Mouse (Mus musculus) intestine, postnatal 0 days (tissue): ENCODE measurements at regions not wholly inside any gene's neighbourhood (a gene's known extent, or its start where the extent isn't known, plus 50 kb on each side); places are given as distances from the start of the nearest gene placed in this dataset.

ENCODE experiments used
- ATAC-seq: fragments of 200-750 bp; cut with Nextera tagmentation; 2 replicates; pipeline ENCODE4 v1.8.0; 2017; ENCODE audit warnings: mild to moderate bottlenecking, moderate TSS enrichment, moderate library complexity
- H3K27ac ChIP-seq: fragments of 300-500 bp; sonication (generic); 2 replicates; pipeline ENCODE4 v1.5.1; 2014; ENCODE audit warnings: mild to moderate bottlenecking, low read depth, low read length, moderate library complexity
- H3K27me3 ChIP-seq: fragments of 300-500 bp; sonication (generic); replicated peaks from 2 replicates; pipeline ENCODE4 v1.6.1; 2014; ENCODE audit warnings: low read length, mixed read lengths; ENCODE audit not compliant: control insufficient read depth, insufficient read depth
- H3K36me3 ChIP-seq: fragments of 300-500 bp; sonication (generic); 2 replicates; pipeline ENCODE4 v1.6.1; 2014; ENCODE audit warnings: mild to moderate bottlenecking, moderate library complexity; ENCODE audit not compliant: control insufficient read depth, insufficient read depth
- H3K4me1 ChIP-seq: fragments of 300-500 bp; sonication (generic); replicated peaks from 2 replicates; pipeline ENCODE4 v1.6.1; 2014; ENCODE audit warnings: antibody characterized with exemption, low read length, mixed read lengths; ENCODE audit not compliant: control insufficient read depth, insufficient read depth
- H3K4me2 ChIP-seq: fragments of 300-500 bp; sonication (generic); replicated peaks from 2 replicates; pipeline ENCODE4 v1.6.1; 2014; ENCODE audit warnings: low read depth, mild to moderate bottlenecking, moderate library complexity
- H3K4me3 ChIP-seq: fragments of 300-500 bp; sonication (generic); 2 replicates; pipeline ENCODE4 v1.5.1; 2014; ENCODE audit warnings: low read depth, low read length
- H3K9ac ChIP-seq: fragments of 300-500 bp; sonication (generic); 2 replicates; pipeline ENCODE4 v1.6.1; 2014; ENCODE audit warnings: mild to moderate bottlenecking, low read depth, low read length
- H3K9me3 ChIP-seq: fragments of 300-500 bp; sonication (generic); 2 replicates; pipeline ENCODE4 v1.6.1; 2016; ENCODE audit warnings: mixed run types; ENCODE audit not compliant: control insufficient read depth
- CTCF ChIP-seq: sonication (generic); IDR thresholded peaks from 2 replicates; pipeline ENCODE4 v1.5.1; 2016; ENCODE audit warnings: low read depth, mild to moderate bottlenecking, control low read depth, antibody characterized with exemption, moderate library complexity
- WGBS: fragments of 180-500 bp; shearing (Covaris S2); extraction: QIAGEN DNeasy Blood & Tissue Kit; methylation state at CpG from one replicate; pipeline ENCODE4 v1.1.7; 2014; 5-methylcytosine and 5-hydroxymethylcytosine counted together

- 30% methylated on average over 9 of the region's 9 CpGs for WGBS
- Histone ChIP-seq H3K27me3 (no peaks in the 10 kb centered on the region), H3K9ac (no peak overlapping the region), H3K27ac (no peak overlapping the region), H3K36me3 (no peaks in the 10 kb centered on the region), H3K4me3 (no peak overlapping the region), H3K4me2 (no peak overlapping the region), H3K9me3 (no peaks in the 10 kb centered on the region), H3K4me1 (no peaks in the 10 kb centered on the region)
- no peak for ATAC-seq
- TF ChIP-seq CTCF: no peak
Measured at GRCm38 (mm10) chr2:61454729-61455128, 123.7 kb upstream of the Tank start.

DNA sequence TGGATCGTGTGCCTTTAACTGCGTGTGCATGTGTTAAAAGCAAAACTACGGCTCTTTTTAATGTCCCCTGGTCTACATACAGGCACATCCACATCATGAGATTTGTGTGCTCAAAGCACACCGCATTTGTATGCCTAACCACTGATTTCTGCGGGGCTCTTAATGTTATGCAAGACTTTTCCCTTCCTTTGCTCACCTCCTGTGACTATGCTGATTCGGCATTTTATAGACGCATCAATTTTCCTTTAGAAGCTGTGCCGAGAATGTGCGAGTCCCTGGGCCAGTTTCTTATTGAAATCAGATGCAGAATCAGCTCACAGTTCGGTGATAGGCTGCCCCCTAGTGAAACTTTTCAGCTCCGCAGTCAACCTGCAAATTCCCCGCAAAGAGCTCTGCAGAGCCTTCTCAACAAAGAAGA is 124.1 kb upstream of the Tank start:
- no peak overlapping the region for H3K27ac ChIP-seq
- no peaks in the 10 kb centered on the region for H3K4me1 ChIP-seq
- no peaks in the 10 kb centered on the region for H3K36me3 ChIP-seq
- H3K27me3 ChIP-seq: no peaks in the 10 kb centered on the region
- WGBS: 5% methylated on average over 12 of the region's 12 CpGs
- H3K4me2 ChIP-seq: peak overlapping the region; percentile 48
- ATAC-seq: no peak
- H3K4me3 ChIP-seq: peak overlapping the region; percentile 21
- H3K9me3 ChIP-seq: no peaks in the 10 kb centered on the region
- peak; percentile 91 for TF ChIP-seq CTCF
- H3K9ac ChIP-seq: no peak overlapping the region

GRCm38 (mm10) chr2:61453490-61454281 is 124.7 kb upstream of the Tank start:
- ATAC-seq: no peak
- Histone ChIP-seq H3K27ac (no peak overlapping the region), H3K4me1 (no peaks in the 10 kb centered on the region), H3K27me3 (no peaks in the 10 kb centered on the region), H3K9me3 (no peaks in the 10 kb centered on the region), H3K36me3 (no peaks in the 10 kb centered on the region), H3K4me3 (peak overlapping the region; percentile 21), H3K9ac (no peak overlapping the region), H3K4me2 (peak overlapping the region; percentile 48)
- WGBS: 59% methylated on average over 14 of the region's 14 CpGs
- no peak for TF ChIP-seq CTCF

DNA sequence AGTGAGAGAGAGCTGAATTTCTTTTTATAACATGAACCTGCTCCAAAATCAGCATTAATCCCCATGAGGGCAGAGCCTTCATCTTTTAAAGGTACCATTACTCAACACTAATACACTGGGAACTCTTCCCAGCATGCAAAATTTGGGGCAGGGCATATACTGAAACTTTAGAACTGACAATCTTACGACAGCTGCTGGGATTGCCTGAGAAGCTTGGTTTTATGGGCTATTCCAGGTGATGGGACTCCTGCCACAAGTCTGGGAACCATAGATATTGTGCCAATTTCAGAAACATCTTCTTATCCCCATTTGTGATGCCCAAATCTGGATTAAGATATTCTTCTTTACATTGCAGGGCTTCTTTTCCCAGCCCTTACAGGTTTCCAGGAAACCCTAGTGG is 125.8 kb upstream of the Tank start:
- WGBS: 94% methylated on average over 1 of the region's 1 CpGs
- Histone ChIP-seq H3K9ac (no peak overlapping the region), H3K9me3 (no peaks in the 10 kb centered on the region), H3K4me3 (no peak overlapping the region), H3K4me2 (no peak overlapping the region), H3K4me1 (no peaks in the 10 kb centered on the region), H3K27ac (no peak overlapping the region), H3K27me3 (no peaks in the 10 kb centered on the region), H3K36me3 (no peaks in the 10 kb centered on the region)
- no peak for TF ChIP-seq CTCF
- no peak for ATAC-seq

GRCm38 (mm10) chr2:61450731-61451130 is 127.7 kb upstream of the Tank start:
- H3K27me3 ChIP-seq: no peaks in the 10 kb centered on the region

DNA sequence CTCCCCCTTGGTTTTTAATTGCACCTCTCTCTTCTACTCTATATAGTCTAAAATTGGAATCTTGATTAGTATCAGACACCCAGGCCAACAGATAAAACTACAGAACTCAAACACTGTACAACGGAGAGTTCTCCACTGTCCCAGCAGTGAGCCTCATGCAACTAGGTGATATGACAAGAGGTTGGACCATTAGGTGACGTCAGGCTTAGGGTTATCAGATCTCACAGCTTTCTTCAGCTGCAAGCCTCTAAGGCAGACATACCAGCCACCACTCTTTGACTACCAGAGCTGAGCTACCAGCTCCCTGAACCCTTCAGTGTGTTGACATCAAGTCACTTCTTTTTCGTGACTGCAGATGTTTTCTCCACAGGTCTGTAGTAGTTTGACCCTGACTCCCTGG is 141.8 kb upstream of the Tank start:
- WGBS: 76% methylated on average over 3 of the region's 3 CpGs
- no peak for ATAC-seq

More at GRCm38 (mm10) chr2:61450731-61451130, 127.7 kb upstream of the Tank start:
- H3K4me2 ChIP-seq: no peak overlapping the region
- H3K36me3 ChIP-seq: no peaks in the 10 kb centered on the region
- H3K4me1 ChIP-seq: no peaks in the 10 kb centered on the region
- 68% methylated on average over 3 of the region's 3 CpGs for WGBS
- TF ChIP-seq CTCF: no peak
- no peaks in the 10 kb centered on the region for H3K9me3 ChIP-seq
- H3K4me3 ChIP-seq: no peak overlapping the region
- ATAC-seq: no peak
- H3K9ac ChIP-seq: no peak overlapping the region
- H3K27ac ChIP-seq: no peak overlapping the region

More for the DNA sequence above, 141.8 kb upstream of the Tank start:
- Histone ChIP-seq H3K4me2 (no peak overlapping the region), H3K9ac (no peak overlapping the region), H3K9me3 (no peaks in the 10 kb centered on the region), H3K4me1 (no peaks in the 10 kb centered on the region), H3K27me3 (no peaks in the 10 kb centered on the region), H3K4me3 (no peak overlapping the region), H3K36me3 (no peaks in the 10 kb centered on the region), H3K27ac (no peak overlapping the region)
- no peak for TF ChIP-seq CTCF
